Mouse (Mus musculus): Measurements from ENCODE around the gene Ckmt2.

The Ckmt2 gene

DNA sequence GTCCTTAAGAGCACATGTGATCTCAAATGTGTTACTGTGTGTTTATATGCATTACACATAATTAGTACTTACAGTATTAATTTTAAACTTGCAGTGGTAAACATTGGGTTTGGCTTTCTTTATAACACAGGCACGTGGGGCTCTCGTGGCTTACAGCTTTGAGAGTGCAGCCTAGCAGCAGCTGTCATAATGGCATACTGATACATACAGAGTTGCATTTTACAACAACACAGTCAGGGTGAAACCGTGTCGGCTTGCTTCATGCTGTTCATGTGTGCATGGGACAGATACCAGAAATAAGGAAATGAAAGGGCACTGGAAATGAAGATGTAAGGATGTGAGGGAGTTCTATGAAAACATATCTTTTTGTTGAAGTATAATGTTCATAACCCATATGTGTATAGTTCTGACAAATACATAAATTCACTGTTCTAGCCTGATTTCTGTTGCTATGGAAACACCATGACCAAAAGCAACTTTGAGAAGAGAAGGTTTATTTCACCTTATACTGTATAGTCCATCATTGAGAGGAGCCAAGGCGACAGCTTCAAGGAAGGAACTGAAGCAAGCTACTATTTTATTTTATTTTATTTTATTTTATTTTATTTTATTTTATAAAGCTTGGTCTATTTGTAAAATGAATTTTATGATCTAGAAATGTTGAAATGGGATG, 8.2 kb upstream of the Ckmt2 start:
- Histone ChIP-seq H3K36me3 (ENCODE audit: control insufficient read depth, insufficient read depth, low read length, poor library complexity, severe bottlenecking) (no peaks in the 10 kb centered on the region), H3K27me3 (ENCODE audit: control insufficient read depth, insufficient read depth, low read length, poor library complexity, severe bottlenecking) (no peaks in the 10 kb centered on the region)
- no peak for DNase-seq (ENCODE audit: low read depth, low spot score)

DNA sequence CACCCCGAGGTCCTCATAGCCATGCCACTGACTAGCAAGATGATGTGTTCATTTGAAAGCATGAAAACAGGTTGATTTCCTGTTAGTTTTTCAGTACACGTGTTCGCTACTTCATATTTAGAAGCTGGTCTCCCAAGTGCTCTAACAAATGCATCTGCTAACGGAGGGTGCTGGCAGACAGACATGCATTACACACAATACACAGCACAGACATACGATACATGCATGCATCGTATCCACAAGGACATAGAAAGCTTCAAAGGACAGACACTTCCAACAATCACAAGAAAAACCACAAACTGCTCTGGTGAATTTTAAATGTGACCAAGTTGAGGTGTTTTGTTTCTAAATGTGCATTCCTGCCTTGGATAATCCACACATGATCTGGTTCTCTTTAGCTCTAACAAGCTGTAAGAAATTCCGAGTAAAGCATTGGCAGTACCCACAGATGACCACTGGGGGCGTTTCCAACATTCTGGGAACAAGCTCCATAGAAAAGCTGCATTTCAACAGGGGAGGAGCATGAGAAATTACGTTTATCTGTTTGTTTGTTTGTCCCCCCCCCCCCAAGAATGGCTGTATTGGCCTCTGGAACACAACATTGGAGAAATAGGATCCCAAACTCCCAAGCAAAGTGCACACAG, 5.3 kb upstream of the Ckmt2 start:
- H3K27me3 ChIP-seq (ENCODE audit: control insufficient read depth, insufficient read depth, low read length, poor library complexity, severe bottlenecking): no peaks in the 10 kb centered on the region
- H3K36me3 ChIP-seq (ENCODE audit: control insufficient read depth, insufficient read depth, low read length, poor library complexity, severe bottlenecking): no peaks in the 10 kb centered on the region
- DNase-seq (ENCODE audit: low read depth, low spot score): peak; percentile 28

DNA sequence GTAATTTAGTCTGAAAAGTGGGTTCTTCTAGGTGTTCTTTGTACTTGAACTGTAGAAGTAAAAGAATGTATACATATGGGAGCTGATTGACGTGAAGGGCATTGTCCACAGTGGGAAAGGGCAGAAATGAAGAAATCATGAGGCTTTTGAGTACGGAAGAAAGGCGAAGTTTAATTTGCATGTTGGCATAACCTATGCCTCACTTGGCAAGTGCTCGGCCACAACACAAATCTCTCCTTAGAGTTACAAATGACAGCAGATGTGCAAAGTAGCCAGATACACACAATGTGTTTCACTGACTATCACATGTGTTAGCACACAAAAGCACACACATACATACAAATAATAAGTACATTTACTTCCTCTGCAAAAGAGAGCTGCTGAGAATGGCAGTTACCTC, 3.6 kb upstream of the Ckmt2 start:
- DNase-seq (ENCODE audit: low read depth, low spot score): no peak
- Histone ChIP-seq H3K36me3 (ENCODE audit: control insufficient read depth, insufficient read depth, low read length, poor library complexity, severe bottlenecking) (no peaks in the 10 kb centered on the region), H3K27me3 (ENCODE audit: control insufficient read depth, insufficient read depth, low read length, poor library complexity, severe bottlenecking) (no peaks in the 10 kb centered on the region)

DNA sequence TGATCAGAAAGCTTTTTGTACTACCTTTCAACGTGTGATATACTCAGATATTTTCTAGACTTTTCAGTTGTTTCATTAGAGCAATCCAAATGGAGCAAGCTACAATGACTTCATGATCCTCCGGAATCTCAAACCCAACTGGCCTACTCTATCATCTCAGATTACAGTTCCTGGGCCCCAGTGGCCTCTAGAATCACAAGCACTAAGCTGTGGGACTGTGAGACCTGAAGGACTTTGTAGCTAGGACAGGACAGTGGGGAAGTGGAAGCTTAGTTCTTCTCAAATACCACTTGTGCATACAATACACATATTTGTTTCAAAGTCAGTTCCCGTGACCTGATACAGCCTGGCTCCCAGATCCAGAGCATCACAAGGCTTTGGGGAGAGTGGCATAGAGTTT, 1.3 kb upstream of the Ckmt2 start:
- DNase-seq (ENCODE audit: low read depth, low spot score): no peak
- Histone ChIP-seq H3K36me3 (ENCODE audit: control insufficient read depth, insufficient read depth, low read length, poor library complexity, severe bottlenecking) (no peaks in the 10 kb centered on the region), H3K27me3 (ENCODE audit: control insufficient read depth, insufficient read depth, low read length, poor library complexity, severe bottlenecking) (no peaks in the 10 kb centered on the region)

DNA sequence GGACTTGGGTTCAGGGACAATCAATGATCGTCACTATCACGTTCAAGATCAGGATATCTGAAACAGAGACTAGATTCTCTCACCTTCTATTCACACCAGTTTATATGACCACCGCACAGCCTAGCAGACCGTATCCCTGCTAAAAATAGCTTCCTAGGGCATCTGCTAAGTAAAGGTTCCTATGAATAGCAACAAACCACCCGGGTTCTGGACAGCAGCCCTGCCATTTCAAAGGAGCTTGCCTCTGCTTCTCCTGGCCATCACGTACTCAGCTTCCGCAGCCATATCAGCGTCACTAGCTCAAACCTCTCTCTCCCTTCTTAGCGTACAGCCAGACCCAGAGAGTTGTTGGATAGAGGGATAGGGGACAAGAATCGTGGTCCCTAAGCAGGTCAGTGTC, 665 bp upstream of the Ckmt2 start:
- Histone ChIP-seq H3K27me3 (ENCODE audit: control insufficient read depth, insufficient read depth, low read length, poor library complexity, severe bottlenecking) (no peaks in the 10 kb centered on the region), H3K36me3 (ENCODE audit: control insufficient read depth, insufficient read depth, low read length, poor library complexity, severe bottlenecking) (no peaks in the 10 kb centered on the region)
- no peak for DNase-seq (ENCODE audit: low read depth, low spot score)

DNA sequence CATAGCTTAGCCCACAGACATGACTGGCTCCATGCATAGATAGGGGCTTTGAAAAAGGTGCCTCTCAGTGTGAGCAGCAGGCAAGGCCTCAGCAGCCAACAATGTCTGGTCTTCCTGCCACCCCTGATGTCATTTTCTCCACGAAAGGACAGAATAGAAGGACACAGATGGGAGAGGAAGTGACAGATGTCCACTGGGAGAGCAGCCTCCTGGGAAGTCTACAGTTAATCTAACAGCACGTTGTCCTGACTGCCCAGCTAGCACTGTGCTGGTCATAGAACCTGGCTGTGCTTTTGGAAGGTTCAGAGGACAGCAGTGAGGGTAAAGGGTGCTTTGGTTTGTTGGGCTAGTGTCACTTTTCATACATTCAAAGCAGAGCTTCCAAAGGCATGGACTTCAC, 1.1 kb downstream of the Ckmt2 start:
- DNase-seq (ENCODE audit: low read depth, low spot score): no peak
- H3K27me3 ChIP-seq (ENCODE audit: control insufficient read depth, insufficient read depth, low read length, poor library complexity, severe bottlenecking): no peaks in the 10 kb centered on the region
- H3K36me3 ChIP-seq (ENCODE audit: control insufficient read depth, insufficient read depth, low read length, poor library complexity, severe bottlenecking): no peaks in the 10 kb centered on the region

DNA sequence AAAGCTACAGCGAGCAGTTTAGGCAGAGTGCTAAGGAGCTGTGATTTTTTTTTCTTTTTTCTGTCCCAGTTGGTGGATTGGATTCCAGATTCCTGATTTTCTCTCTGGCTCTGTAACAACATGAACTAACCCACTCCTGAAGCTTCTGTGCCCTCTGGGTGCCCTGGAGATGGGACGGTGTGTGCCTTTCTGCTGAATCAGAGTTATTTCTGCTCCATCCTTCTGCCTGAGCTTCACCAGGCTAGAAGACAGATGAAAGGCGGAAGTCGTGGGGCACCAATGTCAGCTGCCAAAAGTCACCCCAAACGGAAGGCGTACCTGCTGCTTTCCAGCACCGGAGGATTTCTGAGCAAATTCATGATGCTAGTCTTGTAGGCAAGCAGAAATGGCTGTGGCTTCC, 2.1 kb downstream of the Ckmt2 start:
- no peaks in the 10 kb centered on the region for H3K27me3 ChIP-seq (ENCODE audit: control insufficient read depth, insufficient read depth, low read length, poor library complexity, severe bottlenecking)
- DNase-seq (ENCODE audit: low read depth, low spot score): no peak
- no peaks in the 10 kb centered on the region for H3K36me3 ChIP-seq (ENCODE audit: control insufficient read depth, insufficient read depth, low read length, poor library complexity, severe bottlenecking)

DNA sequence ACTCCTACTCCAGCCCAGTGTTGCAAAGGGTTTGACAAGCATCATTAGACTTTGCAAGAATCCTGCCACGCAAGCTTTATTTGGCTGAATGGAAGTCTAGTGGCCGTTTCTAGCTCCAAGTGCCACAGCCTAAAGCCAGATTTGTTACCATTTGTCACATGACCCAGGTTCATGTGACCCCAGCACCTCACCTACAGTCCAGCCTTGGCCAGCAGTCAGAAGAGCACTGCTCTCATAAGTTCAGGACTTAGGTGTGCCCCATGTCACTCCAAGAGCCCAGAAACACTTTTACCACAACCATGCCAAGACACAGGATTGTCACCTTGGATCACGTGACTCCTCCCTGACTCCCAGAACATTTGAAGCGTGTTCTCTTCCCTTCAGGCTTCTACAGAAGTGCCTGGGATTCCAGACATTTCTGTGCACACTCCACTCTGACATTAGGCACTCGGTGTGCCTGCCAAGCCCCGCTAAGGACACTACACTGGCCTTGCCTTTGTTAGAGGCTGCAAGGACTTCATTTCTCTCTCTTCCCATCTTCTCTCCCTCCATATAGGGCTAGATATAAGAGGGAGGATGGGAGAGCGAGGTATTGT, 2.9 kb downstream of the Ckmt2 start:
- Histone ChIP-seq H3K36me3 (ENCODE audit: control insufficient read depth, insufficient read depth, low read length, poor library complexity, severe bottlenecking) (no peaks in the 10 kb centered on the region), H3K27me3 (ENCODE audit: control insufficient read depth, insufficient read depth, low read length, poor library complexity, severe bottlenecking) (no peaks in the 10 kb centered on the region)
- no peak for DNase-seq (ENCODE audit: low read depth, low spot score)

DNA sequence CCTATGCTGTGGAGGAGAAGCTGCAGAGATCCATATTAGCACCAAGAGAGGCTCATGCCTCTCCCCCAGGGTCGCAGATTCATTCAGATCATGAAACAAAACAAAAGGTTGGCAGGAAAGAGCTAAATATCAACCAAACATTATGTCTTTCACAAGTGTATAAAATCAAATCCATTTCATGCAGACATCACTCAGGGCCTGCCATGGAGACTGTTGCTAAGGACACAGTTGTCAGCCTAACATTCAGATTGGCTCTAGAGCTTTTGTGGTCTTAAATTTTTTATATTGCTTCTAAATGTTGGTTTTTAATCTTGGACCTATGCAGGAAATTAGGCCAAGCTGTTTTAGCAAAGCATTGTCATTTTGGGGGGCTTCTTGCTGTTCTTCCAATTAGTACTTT, 8.1 kb downstream of the Ckmt2 start:
- Histone ChIP-seq H3K36me3 (ENCODE audit: control insufficient read depth, insufficient read depth, low read length, poor library complexity, severe bottlenecking) (no peaks in the 10 kb centered on the region), H3K27me3 (ENCODE audit: control insufficient read depth, insufficient read depth, low read length, poor library complexity, severe bottlenecking) (no peaks in the 10 kb centered on the region)
- no peak for DNase-seq (ENCODE audit: low read depth, low spot score)

DNA sequence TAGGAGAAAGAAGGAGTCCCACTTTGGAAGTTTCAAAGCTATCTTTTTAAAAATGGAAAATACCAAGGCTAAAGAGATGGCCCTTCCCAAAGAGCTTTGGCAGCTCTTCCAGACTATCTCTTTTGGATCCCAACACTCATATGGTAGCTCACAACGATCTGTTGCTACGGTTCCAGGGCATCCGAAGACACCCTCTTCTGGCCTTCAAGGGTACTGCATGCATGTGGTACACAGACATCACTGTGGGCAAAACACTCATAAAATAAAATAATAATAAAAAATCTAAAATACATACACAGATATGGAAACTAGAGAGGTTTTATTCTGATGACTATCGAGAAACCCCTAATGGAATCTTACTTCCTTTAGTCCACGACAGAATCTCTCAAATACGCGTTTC, 17.9 kb downstream of the Ckmt2 start:
- H3K27me3 ChIP-seq (ENCODE audit: control insufficient read depth, insufficient read depth, low read length, poor library complexity, severe bottlenecking): no peaks in the 10 kb centered on the region
- H3K36me3 ChIP-seq (ENCODE audit: control insufficient read depth, insufficient read depth, low read length, poor library complexity, severe bottlenecking): no peaks in the 10 kb centered on the region
- DNase-seq (ENCODE audit: low read depth, low spot score): peak; percentile 39

DNA sequence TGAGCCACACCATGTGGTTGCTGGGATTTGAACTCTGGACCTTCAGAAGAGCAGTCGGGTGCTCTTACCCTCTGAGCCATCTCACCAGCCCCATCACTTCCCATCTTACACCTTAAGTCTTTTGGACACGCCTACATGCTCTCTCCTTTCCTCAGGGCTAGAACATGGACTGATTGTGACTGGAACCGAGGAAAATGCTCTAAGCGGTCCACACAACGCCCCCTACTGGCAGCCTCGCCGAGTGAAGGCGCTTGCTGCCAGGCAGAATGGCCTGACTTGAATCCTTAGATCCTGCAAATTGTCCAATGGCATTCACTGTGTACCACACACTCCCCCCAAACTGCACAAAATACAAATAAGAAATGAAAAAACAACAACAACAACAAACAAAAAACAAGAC, 19.3 kb downstream of the Ckmt2 start:
- DNase-seq (ENCODE audit: low read depth, low spot score): no peak
- Histone ChIP-seq H3K36me3 (ENCODE audit: control insufficient read depth, insufficient read depth, low read length, poor library complexity, severe bottlenecking) (no peaks in the 10 kb centered on the region), H3K27me3 (ENCODE audit: control insufficient read depth, insufficient read depth, low read length, poor library complexity, severe bottlenecking) (no peaks in the 10 kb centered on the region)

DNA sequence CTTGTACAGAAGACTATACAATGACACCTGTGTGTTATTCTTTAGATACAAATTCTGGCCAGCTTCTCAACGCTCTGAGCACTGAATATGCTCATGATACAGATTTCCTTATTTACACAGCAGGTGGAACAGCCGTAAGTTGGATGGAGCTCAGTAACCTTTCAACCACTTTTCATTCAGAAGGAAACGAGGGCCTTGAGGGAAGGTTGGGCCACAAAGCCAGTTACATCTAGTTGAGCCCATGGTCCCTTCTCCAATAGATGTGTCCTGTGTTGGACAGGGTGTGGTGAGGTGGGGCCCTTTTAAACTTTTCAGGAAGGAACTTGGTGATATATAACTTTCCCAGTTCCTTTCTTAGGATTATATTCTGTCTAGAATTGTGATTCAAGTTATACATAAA, 22.3 kb downstream of the Ckmt2 start:
- H3K27me3 ChIP-seq (ENCODE audit: control insufficient read depth, insufficient read depth, low read length, poor library complexity, severe bottlenecking): no peaks in the 10 kb centered on the region
- no peak for DNase-seq (ENCODE audit: low read depth, low spot score)
- no peaks in the 10 kb centered on the region for H3K36me3 ChIP-seq (ENCODE audit: control insufficient read depth, insufficient read depth, low read length, poor library complexity, severe bottlenecking)

DNA sequence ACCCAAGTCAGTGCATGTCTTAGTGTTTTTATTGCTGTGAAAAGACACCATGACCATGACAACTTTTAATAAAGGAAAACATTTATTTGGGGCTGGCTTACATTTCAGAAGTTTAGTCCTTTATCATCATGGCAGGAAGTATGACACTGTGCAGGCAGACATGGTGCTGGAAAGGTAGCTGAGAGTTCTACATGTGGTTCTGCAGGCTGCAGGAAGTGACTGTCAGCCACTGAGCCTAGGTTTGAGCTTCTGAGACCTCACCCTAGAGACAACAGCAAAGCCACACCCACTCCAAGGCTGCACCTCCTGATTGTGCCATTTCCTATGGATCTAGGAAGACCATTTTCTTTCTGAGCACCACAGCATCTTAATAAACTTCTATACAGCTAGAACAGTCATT, 48.8 kb downstream of the Ckmt2 start:
- Histone ChIP-seq H3K36me3 (ENCODE audit: control insufficient read depth, insufficient read depth, low read length, poor library complexity, severe bottlenecking) (no peaks in the 10 kb centered on the region), H3K27me3 (ENCODE audit: control insufficient read depth, insufficient read depth, low read length, poor library complexity, severe bottlenecking) (no peaks in the 10 kb centered on the region)
- no peak for DNase-seq (ENCODE audit: low read depth, low spot score)

DNA sequence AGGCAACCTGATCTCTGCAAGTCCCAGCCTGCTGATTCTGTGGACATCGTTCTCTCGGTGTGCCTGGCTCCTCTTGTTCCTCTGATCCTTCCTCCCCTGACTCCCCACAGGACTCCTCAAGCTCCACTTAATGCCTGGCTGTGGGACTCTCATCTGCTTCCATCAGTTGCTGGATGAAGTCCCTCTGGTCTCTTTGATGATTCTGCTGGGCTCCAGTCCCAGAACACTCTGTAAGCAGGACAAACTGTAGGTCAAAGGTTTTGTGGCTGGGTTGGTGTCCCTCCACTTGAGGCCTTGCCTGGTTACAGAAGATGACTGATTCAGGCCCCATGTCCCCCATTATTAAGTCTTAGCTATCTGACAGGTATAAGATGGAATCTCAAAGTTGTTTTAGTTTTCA, 50.6 kb downstream of the Ckmt2 start:
- Histone ChIP-seq H3K36me3 (ENCODE audit: control insufficient read depth, insufficient read depth, low read length, poor library complexity, severe bottlenecking) (no peaks in the 10 kb centered on the region), H3K27me3 (ENCODE audit: control insufficient read depth, insufficient read depth, low read length, poor library complexity, severe bottlenecking) (no peaks in the 10 kb centered on the region)
- no peak for DNase-seq (ENCODE audit: low read depth, low spot score)

DNA sequence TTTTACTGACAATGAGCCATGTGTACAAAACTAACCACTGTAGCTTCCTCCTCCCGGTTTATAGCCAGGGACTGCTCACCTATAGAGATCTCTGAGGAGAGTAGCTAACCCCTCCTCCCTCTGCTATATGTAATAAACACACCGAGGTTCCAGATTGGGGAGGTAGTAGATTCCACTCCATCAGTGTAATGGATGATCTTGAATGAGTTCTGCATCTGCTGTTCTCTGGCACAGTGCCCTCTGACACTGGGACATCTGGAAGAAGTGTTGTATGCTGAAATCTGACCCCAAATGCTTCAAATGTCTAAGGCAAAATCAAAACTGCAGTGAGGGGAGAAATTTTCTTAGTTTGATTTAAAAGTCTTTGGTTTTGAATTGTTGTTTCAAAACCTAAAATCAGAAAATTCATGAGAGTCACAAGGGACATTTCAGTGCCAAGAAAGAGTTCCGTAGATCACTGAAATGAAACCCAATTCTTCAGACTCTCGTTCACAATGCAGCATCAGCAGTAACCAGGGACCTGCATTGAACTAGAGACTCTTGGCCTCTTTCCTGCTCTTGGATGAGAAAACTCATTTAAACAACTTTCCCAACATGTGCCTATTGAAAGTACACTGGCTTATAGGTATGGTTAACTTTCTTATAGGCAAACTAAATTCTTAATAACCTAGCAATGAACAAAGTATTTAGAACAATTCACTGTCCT, 51.7 kb downstream of the Ckmt2 start:
- H3K27me3 ChIP-seq (ENCODE audit: control insufficient read depth, insufficient read depth, low read length, poor library complexity, severe bottlenecking): no peaks in the 10 kb centered on the region
- no peak for DNase-seq (ENCODE audit: low read depth, low spot score)

More for the DNA sequence above, 51.7 kb downstream of the Ckmt2 start:
- no peaks in the 10 kb centered on the region for H3K36me3 ChIP-seq (ENCODE audit: control insufficient read depth, insufficient read depth, low read length, poor library complexity, severe bottlenecking)
